Mouse (Mus musculus): ENCODE data around the gene Tmem207. TPM values are rescaled to one million over a fixed set of nuclear protein-coding genes. Genes with fewer than 3 reads are reported as not detected.

Tmem207 gene
- polyA plus RNA-seq, 1 experiment = not detected

- no peak for DNase-seq (ENCODE audit: low read depth)
These were observed 70.4 kb downstream of the Tmem207 start for GRCm38 (mm10) chr16:26456182-26456581.

DNA sequence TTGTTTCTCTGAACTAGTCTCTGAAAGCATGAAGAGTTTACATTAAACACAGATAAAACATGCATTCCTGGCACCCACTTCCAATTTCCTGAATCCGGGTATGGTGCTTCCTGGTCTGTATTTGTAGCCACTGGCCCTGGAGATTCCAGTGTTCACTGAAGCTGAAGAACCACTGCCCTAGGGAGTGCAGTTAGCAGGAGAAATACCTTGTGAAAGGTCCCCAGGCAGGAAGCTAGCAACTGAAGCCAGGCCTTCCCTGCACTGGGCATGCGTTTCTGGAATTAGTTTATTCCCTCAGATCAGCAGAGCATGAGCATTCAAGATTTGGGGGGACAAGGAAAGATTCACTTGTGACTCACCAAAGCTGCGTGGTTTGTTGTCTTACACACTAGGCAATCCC lies 72.4 kb downstream of the Tmem207 start:
- DNase-seq (ENCODE audit: low read depth) = no peak

Other genes with a start within 250 kb of the Tmem207 start
- 23.0 and 25.5 TPM in 2 replicates for gene Cldn1, start 154.9 kb downstream of the Tmem207 start, polyA plus RNA-seq (2012; rRNA removed)
- gene Cldn16, start 63.6 kb downstream of the Tmem207 start, polyA plus RNA-seq (2012; rRNA removed) = 0.43 and 0.79 TPM in 2 replicates
- 3.1 and 3.7 TPM in 2 replicates for gene Il1rap, start 54.9 kb upstream of the Tmem207 start, polyA plus RNA-seq (2012; rRNA removed)

Data from gonadal fat pad, adult 2 months (tissue).